Mouse (Mus musculus): ENCODE results near the gene Bag5. TPM values are rescaled to one million over a fixed set of nuclear protein-coding genes. Genes with fewer than 3 reads are reported as not detected.

The Bag5 gene
- total and polyA plus RNA-seq, 3 experiments: 24.1 to 27.9 (median 25.6) TPM

DNA sequence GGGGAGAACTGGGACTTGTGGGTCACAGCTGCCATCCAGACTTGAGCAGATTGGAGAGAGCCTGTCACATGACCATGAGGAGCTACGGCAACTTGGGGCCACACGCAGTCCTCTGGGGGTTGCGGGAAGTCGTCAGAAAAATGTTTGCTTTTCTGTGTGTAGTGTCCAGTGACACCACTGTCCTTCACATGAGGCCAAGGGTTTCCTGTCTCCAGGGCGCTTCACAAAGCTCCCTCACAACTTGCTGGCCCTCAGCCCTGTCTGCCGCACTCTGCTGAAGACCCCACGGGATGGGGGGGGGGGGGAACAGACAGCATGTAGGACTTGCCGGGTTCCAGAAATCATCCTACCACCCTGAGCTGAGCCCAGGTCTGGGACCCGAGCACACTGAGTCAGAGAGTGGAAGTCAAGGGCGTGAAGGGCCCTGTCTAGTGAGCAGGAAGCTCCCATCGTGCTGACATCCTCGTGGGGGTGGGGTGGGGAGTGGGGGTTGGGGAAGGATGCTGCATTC, 18.7 kb downstream of the Bag5 start:
- Histone ChIP-seq H3K9me3 (replicated peaks; ENCODE audit: low read length) (no peaks in the 10 kb centered on the region), H3K4me1 (ENCODE audit: control insufficient read depth in 1 of 2, insufficient read depth in 2 of 2) (peaks cover 16 to 53% of the 10 kb centered on the region in 2 experiments), H3K27ac (ENCODE audit: insufficient read depth, low read depth) (no peak overlapping the region), H3K4me3 (replicated peaks in 1 of 3; ENCODE audit: low read depth in 2 of 3, low read length in 2 of 3, poor library complexity in 1 of 3) (no peak overlapping the region), H3K79me2 (replicated peaks; ENCODE audit: control insufficient read depth, extremely low read depth, insufficient read depth, poor library complexity, severe bottlenecking) (no peaks in the 10 kb centered on the region), H3K36me3 (replicated peaks in 1 of 2; ENCODE audit: control insufficient read depth in 1 of 2, insufficient read depth in 1 of 2, low read length in 1 of 2) (no peaks in the 10 kb centered on the region), H3K4me2 (ENCODE audit: insufficient read depth, low read depth, poor library complexity, severe bottlenecking) (no peak overlapping the region), H3K27me3 (replicated peaks) (no peaks in the 10 kb centered on the region), H3K9ac (ENCODE audit: insufficient read depth, low read depth) (no peak overlapping the region)
- in situ Hi-C loops (cut with MboI; ENCODE audit: low pct_ligation_motif_present, low pct_unique_long_range_greater_than_20kb, low sequenced_read_pairs) (no loop called here), dilution Hi-C loops (cut with MboI; ENCODE audit: extremely low pct_ligation_motif_present, extremely low pct_unique_long_range_greater_than_20kb, low sequenced_read_pairs) (no loop called here)
- TF ChIP-seq USF1 (IDR thresholded peaks at IDR 0.05; ENCODE audit: low read depth, low read length): peak; percentile 17; the same call in 1 of the 2 replicates
- no peak for TF ChIP-seq MYC (IDR thresholded peaks at IDR 0.05; ENCODE audit: low read depth, low read length)
- no peak for DNase-seq (ENCODE audit: extremely low read depth)

DNA sequence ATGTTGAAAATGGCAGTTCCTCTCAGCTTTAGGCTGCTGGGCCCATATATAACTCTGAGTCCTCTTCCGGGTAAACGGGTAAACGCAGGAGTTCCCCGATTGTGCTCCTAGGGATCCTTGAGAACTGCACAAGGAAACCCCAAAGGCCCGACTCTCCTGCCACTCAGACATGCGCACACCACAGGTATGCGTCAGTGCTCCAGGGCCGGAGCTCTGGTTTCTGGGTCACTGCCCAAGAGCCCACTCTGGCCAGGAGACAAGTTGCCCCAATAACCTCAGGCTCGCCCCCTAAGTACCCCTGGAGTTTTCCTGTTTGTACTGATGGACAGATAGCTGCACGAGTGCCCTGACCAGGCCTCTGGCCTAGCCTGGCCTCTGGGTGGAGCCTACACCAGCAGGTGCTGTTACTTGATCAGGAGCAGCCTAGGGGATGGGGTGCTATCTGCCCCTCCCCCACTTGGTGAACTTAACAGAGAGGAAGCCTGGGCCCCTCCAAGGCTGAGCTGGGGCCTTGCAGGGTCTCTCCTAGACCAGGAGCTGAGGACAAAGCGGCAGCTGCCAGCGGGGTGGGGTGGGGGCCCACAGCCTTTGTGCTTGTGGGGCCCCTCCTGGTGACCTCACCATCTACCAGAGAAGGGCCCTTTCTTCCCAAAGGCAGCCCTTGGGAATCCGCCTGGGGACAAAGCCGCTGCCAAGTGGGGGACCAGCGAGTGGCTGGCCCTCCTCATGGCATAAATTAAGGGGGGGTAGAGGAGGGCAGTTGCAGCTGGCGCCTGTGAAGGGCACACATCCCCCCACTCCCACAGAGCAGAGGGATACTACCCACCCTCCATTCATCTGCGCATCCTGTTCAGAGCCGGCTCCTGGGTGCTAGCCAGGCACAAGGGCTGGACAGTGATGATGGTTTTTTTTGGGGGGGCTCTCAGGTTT, 19.5 kb downstream of the Bag5 start:
- H3K9ac ChIP-seq (ENCODE audit: insufficient read depth, low read depth): no peak overlapping the region
- TF ChIP-seq SMC3 (IDR thresholded peaks at IDR 0.05; ENCODE audit: low read depth, low read length) (no peak), SIN3A (IDR thresholded peaks at IDR 0.05; ENCODE audit: low read length) (no peak), MAZ (IDR thresholded peaks at IDR 0.05; ENCODE audit: low read depth, low read length) (no peak), MXI1 (IDR thresholded peaks at IDR 0.05; ENCODE audit: low read depth, low read length) (no peak), NELFE (IDR thresholded peaks at IDR 0.05; ENCODE audit: low read depth, low read length) (no peak), CHD2 (IDR thresholded peaks at IDR 0.05; ENCODE audit: low read length) (no peak), HCFC1 (IDR thresholded peaks at IDR 0.05; ENCODE audit: low read depth, low read length) (no peak), RCOR1 (conservative IDR thresholded peaks at IDR 0.05; ENCODE audit: low read depth, low read length) (no peak), RAD21 (IDR thresholded peaks at IDR 0.05; ENCODE audit: low read depth, low read length) (no peak), CHD1 (IDR thresholded peaks at IDR 0.05; ENCODE audit: low read depth, low read length) (no peak), EP300 (IDR thresholded peaks at IDR 0.05; ENCODE audit: low read length) (no peak), TCF12 (IDR thresholded peaks at IDR 0.05; ENCODE audit: low read depth, low read length) (no peak), GABPA (IDR thresholded peaks at IDR 0.05; ENCODE audit: insufficient replicate concordance, low read depth, low read length) (no peak)
- no peaks in the 10 kb centered on the region for H3K79me2 ChIP-seq (replicated peaks; ENCODE audit: control insufficient read depth, extremely low read depth, insufficient read depth, poor library complexity, severe bottlenecking)
- H3K27me3 ChIP-seq (replicated peaks): no peaks in the 10 kb centered on the region
- no peaks in the 10 kb centered on the region for H3K9me3 ChIP-seq (replicated peaks; ENCODE audit: low read length)
- no peak overlapping the region for H3K27ac ChIP-seq (ENCODE audit: insufficient read depth, low read depth)
- dilution Hi-C loops (cut with MboI; ENCODE audit: extremely low pct_ligation_motif_present, extremely low pct_unique_long_range_greater_than_20kb, low sequenced_read_pairs): no loop called here
- H3K4me2 ChIP-seq (ENCODE audit: insufficient read depth, low read depth, poor library complexity, severe bottlenecking): no peak overlapping the region
- H3K4me1 ChIP-seq (ENCODE audit: control insufficient read depth in 1 of 2, insufficient read depth in 2 of 2): peaks cover 16 to 47% of the 10 kb centered on the region in 2 experiments
- in situ Hi-C loops (cut with MboI; ENCODE audit: low pct_ligation_motif_present, low pct_unique_long_range_greater_than_20kb, low sequenced_read_pairs): no loop called here
- no peaks in the 10 kb centered on the region for H3K36me3 ChIP-seq (replicated peaks in 1 of 2; ENCODE audit: control insufficient read depth in 1 of 2, insufficient read depth in 1 of 2, low read length in 1 of 2)
- H3K4me3 ChIP-seq (replicated peaks in 1 of 3; ENCODE audit: low read depth in 2 of 3, low read length in 2 of 3, poor library complexity in 1 of 3): no peak overlapping the region
- DNase-seq (ENCODE audit: extremely low read depth): no peak

All from CH12.LX (cell line).